Mouse (Mus musculus) ovary, adult 18-20 months (tissue): ENCODE data around the gene Phlda3.

Source experiments
- DNase-seq: peaks from one replicate; pipeline ENCODE4 v3.0.0; 2022; ENCODE audit warnings: low spot score, mixed read lengths

Gene Phlda3

DNA sequence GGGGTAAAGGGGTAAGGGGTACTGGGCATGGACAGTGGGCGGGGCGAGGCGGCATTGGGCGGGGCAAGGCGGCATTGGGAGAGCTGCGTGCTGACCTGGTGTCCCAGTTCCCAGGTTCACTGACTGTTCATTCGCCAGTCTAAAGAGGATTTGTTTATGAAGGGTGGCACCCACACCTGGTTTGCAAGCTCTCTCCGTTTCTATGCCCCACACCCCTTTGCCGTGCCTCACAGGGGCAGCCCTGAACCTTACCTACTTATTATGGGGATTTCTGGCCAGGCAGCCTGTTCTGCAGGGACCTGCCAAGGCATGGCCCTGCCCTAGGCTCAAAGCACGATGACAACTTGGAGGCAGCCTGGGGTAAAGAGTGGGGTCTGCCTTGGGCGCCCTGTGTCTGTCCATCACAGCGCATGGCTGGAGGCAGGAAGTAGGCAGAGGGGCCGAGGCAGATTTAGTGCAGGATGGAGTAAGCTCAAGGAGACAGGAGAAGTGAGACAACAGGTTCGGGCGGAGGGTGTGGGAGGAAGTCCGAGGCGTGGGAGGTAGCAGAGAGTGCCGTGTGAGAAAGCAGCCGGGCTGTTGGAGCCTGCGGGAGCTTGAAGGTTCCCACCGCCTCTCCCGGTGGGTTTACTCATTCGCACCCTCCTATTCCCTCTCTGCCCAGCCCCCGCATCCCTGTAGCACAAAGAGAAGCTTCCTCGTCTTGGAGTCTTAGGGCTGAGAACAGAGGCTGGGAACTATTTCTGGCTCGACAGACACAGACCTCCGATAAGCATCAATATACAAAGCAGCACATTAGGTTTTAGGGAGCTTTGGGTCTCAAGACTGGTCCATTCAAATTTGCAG, 27.7 kb downstream of the Phlda3 start:
- DNase-seq: no peak

- DNase-seq: no peak
Measured at GRCm38 (mm10) chr1:135794216-135795134, 28.6 kb downstream of the Phlda3 start.

- no peak for DNase-seq
Measured at GRCm38 (mm10) chr1:135798492-135798891, 32.6 kb downstream of the Phlda3 start.

DNA sequence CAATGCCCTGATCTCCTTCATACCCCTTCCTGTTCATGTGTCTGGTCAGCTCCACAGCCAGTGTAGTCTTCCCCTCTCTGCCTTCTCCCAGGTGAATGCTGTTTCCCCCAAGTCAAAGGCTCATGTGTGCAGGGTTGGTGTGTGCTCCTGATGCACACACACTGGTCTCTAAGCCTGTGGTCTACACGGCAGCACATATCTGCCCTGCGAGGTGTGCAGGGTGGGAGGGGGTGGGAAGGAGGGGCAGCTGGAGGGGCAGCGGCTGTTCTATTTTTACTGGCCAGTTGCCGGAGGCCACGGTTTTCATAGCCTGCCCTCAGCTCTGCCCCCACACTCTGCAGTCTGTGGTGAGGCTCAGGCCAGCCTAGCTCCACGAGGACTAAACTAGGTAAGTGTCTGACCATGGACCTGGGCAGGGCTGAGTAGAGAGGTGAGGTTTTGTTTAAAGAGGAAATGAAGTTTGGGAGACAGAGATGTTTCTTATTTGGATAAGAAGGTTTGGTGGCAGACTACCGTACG, 33.2 kb downstream of the Phlda3 start:
- no peak for DNase-seq

- no peak for DNase-seq
Measured at GRCm38 (mm10) chr1:135800192-135800950, 34.5 kb downstream of the Phlda3 start.

GRCm38 (mm10) chr1:135807546-135807945, 41.6 kb downstream of the Phlda3 start:
- no peak for DNase-seq

DNA sequence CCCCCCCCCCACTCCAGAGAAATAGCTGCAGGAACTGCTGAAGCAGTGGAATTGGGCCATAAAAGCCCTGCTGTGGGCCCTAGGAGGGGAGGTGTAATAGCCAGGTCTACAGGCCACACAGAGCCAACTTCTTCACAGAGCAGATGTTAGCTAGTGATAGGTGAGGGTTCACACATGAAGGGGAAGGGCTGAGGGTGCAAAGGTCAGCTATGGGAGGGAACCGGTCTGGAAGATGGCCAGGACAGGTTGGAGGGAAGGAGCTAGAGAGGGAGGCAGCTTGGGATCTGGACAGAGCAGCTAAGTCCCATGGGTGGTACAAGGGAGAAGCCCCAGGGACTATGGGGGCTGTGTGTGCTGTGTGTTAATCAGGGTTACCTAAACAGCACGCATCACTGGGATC, 44.3 kb downstream of the Phlda3 start:
- no peak for DNase-seq

DNA sequence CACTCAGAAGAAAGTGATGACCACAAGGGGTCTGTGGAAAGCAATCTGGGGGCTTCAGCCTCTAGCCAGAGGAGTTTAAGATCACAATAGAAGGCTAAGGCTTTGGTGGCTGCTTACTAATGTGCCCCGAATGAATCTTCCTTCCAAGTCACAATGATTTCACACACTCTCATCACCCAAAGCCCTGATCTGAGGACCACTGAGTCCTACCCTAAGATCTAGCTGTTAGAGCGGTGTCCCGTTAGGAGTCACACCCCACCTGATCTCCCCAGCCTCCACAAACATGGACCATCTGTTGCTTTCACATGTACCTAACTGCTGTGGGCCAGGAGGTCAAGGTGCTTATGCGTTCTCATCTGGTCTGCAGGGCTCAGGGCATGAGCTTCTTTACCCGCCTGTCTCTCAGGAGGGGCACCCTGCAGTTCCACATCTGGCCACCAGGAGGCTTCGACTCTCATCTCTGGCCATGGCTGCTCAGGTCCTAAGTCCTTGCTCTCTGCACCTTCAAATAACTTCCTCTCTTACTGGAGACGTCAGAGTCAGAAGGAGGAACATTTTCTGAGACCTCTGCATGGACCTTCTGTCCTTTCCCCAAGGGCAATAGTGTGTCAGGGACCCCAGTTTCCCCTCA, 45.2 kb downstream of the Phlda3 start:
- DNase-seq: peak; percentile 44

DNA sequence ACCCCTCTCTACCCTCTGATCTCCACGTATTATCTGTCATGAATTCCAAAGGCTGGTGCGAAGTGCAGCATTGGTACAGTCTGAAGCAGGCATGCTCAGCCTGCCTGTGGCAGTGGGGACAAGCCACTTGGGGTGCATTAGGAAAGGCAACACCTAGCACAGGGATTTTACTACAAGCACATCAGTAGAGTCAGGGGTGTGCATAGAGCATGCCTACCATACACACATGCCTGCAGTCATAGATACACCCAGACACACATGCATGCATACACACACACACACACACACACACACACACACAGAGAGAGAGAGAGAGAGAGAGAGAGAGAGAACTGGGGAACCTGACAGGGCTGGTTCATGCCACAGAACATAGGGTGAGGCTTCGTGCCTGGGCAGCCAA, 46.3 kb downstream of the Phlda3 start:
- no peak for DNase-seq

DNA sequence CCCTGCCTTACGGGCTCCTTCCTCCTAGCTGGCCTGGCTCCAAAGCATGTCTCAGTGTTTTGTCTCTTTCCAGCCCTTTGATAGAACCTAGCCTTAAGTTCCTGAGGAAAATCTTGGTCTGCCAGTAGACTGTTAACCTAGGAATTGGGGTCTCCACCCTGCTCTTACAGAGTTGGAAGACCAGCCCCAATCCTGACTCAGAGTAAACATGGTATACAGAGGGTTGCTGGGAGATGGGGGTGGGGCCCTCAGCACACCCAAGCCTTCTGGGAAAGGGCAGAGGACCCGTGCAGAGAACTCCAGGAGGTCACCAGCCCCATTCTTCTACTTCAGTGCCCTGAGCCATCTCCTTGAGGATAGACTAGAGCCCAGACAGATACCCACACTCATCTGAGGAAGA, 46.7 kb downstream of the Phlda3 start:
- DNase-seq: no peak

DNA sequence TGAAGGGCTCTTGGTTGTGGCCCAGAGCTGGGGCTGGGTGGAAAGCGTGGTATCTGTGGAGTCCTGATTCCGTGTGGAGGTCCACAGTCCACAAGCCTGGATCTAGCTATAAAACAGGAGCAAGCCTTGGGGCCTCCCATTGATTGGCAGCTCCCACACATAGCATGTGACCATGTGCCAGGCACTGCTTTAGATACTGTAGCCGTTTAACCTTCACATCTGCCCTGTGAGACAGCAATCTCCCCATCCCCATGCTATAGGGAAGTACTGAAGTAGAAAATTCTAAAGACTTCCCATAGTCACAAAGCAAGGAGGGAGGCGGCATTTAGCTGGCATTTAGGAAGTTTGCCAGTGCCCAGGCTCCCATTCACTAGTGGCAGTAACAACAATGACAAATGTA, 47.2 kb downstream of the Phlda3 start:
- no peak for DNase-seq

DNA sequence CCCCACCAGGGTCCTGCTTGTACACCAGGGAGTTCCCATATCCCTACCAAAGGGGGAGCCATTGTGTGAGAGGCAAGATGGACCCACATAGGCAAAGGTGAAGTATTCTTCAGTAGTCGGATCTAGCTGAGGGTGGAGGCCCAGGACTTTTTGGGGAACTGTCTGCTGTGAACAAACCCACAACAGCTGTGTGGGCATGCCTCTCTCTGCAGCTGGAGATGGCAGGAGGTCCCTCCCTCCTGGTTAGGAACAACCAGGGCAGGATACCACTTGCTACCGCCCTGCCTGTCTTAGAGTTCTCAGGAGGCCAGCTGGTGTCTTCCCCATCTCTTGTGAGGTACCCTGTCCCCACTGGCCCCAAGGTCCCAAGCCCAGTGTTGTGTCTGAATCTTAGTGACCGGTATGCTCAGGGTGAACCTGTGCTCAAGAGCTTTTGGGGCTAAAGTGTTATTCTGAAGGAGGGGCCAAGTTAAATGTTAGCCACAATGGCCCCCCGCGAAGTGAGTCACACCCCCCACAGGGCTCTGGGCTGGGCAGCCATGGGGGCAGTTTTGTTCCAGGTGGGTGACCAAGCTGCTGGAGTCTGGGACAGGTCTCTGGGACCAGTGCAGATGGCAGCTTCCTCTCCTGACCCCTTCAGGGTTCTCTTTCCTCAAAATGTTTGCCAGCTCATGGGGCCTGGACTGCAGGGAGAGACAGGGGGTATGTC, 47.9 kb downstream of the Phlda3 start:
- DNase-seq: no peak

- DNase-seq: no peak
Measured at GRCm38 (mm10) chr1:135814531-135814930, 48.6 kb downstream of the Phlda3 start.

GRCm38 (mm10) chr1:135817595-135817994, 51.7 kb downstream of the Phlda3 start:
- no peak for DNase-seq

- DNase-seq: no peak
Measured at GRCm38 (mm10) chr1:135818481-135819086, 52.7 kb downstream of the Phlda3 start, which contains the start of gene Lad1. TSS of gene Lad1 (plus strand) at chr1:135818598.
